Mouse (Mus musculus): Measurements from ENCODE around the gene Psme3. TPM values are rescaled to one million over a fixed set of nuclear protein-coding genes. Genes with fewer than 3 reads are reported as not detected.
"Not testable (repeated sequence)": the region's sequence is repeated elsewhere in the genome, so short reads cannot be mapped to it uniquely, and the experiment has no call there.

Gene Psme3
- total RNA-seq, 2 experiments from 2014 or later: 80.6 to 88.8 TPM

DNA sequence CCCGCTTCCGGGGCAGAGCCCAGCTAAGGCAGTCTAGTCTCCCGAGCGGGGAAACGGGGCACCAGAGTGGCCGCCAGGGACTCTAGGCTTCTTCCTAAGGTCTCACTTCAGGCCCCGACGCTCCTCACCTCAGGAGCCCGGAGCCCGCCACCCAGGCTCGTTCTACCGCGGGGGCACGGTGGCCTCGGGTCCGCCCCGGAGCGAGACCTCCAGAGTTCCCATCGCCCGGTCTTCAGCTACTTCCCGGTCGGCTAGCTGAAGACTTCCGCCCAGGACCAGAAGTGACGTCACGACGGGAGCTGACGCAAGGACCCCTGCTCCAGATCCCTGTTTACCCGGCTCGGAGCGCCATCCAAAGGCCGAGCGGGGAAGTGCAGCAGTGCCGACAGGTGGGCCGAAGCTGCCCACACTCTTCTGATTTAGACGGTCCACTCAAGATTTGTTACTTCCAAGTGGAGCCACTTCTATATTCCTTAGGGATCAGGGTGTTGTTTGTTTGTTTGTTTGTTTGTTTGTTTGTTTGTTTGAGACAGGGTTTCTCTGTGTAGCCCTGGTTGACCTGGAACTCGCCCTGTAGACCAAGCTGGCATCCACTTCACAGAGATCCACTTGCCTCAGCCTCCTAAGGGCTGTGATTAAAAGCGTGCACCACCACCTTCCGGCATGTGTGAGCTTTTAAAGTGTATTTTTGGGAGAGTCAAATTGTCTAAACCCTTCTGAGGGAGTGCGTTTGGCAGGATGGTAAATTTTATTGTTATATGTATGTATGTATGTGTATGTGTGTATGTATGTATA is 13.8 kb upstream of the Psme3 start, which contains the start of gene Becn1:
Gene Becn1, minus strand, starts transcription at position 283 of the 795 bp plus-strand sequence.
- intact Hi-C loops (cut with DNase I): loop anchor here (1.0 kb wide), 1 partner anchor 90 kb away; no protein-coding TSS in a partner anchor

DNA sequence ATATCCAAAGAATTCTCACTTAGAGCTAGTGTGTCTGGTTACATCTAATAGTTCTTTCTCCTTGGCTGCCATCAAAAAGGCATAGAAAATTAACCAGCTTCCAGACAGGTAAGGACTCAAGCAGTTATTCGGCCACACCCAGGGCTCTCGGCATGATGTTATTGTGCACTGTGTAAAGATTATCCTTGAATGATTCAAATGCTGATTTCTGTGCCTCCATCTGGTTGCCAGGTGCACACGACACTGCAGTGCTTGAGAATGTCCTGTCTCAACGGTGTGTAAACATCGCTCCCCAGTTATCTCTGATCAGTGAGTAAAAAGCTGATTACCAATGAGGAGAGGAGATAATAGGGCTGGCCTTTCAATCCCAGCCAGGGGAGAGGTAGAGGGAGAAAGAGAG is 8.3 kb upstream of the Psme3 start:
- intact Hi-C loops (cut with DNase I): no loop called here
- no peak for DNase-seq (ENCODE audit: low spot score)

More for the DNA sequence above, 13.8 kb upstream of the Psme3 start, which contains the start of gene Becn1:
- DNase-seq (ENCODE audit: low spot score): peak; percentile 88

DNA sequence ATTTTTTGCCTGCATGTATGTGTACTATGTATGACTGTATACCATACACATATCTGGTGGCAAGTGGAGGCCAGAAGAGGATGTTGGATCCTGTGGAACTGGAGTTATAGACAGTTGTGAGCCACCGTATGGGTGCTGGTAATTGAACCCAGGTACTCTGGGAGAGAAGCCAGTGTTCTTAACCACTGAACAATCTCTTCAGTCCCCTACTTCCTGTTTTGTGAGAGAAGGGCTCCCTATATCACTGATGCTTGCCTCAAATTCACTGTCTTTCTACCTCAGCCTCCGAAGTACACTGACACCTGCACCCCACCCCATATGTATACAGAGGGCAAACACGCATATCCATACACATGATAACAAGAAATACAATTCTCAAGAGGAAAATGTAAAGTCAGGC is 4.9 kb upstream of the Psme3 start:
- no peak for DNase-seq (ENCODE audit: low spot score)
- intact Hi-C loops (cut with DNase I): no loop called here

DNA sequence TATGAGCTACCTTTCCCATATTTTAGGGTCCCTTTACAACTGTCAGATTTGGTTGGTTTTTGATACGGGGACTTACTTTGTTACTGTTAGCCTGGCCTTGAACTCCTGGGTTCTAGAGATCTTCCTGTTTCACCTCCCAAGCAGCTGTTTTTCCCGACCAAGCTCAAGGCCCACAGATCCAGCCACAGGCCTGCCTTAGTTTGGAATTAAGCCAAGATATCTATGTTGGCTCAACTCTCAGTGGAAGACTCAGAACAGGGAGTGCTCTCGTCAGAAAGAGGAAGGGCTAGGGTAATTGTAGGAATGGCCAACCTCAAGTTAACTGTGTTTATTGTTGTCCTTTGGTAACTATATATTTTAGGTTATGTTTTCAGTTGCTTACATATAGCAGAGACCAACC is 3.9 kb upstream of the Psme3 start:
- DNase-seq (ENCODE audit: low spot score): no peak
- intact Hi-C loops (cut with DNase I): no loop called here

DNA sequence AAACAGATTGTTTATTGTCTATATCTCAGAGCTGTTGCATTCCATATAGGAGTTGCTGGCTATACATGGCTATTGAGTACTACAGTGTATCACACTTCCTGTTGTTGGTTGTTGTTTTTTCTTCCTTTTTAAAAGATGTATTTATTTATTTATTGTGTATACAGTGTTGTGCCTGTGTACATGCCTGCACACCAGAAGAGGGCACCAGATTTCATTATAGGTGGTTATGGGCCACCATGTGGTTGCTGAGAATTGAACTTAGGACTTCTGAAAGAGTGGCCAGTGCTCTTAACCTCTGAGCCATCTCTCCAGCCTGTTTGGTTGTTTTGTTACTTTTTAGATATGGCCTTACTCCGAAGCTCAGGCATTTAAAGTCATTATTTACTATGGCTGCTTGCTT is 1.4 kb upstream of the Psme3 start:
- DNase-seq (ENCODE audit: low spot score): no peak
- intact Hi-C loops (cut with DNase I): no loop called here

DNA sequence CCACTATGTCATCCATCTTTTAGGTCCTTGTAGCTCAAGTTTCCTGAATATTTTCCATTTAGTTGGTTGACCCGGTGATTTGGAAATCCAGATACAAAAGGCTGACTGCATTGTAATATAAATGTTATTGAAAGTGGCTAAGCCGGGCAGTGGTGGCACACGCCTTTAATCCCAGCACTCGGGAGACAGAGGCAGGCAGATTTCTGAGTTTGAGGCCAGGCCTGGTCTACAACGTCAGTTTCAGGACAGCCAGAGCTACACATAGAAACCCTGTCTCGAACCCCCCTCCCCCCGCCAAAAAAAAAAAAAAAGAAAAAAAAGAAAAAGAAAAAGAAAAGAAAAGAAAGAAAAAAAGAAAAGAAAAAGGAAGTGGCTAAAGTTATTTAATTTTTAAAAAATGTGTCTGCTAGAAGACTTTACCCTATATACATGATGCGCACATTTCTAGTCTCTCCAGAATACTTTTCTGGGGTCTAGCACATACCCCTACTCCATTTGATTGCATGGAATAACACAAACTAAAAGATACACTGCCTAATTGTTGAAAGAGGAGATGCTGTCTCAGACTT is 847 bp upstream of the Psme3 start:
- intact Hi-C loops (cut with DNase I): no loop called here

DNA sequence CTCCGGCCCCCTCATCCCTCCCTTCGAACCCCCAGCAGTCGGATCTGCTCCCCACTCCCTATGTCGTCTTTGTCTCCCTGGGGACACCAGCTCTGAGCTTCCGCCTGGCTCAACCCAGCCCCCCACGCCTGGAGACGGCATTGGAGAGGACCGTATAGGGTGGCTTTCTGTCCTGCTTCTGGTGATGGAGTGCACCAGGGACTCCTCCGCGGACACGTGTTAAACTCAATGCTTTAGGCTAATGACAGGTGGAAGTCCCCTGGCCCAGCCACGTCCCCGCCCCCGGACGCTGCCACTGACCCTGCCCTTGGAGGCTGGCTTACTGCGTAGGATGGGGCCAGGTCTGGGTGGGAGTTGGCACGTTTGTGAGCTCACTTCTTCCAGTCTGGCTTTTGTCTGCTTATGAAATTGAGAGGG is 496 bp downstream of the Psme3 start:
- intact Hi-C loops (cut with DNase I): no loop called here
- DNase-seq (ENCODE audit: low spot score): no peak

More for the DNA sequence above, 847 bp upstream of the Psme3 start:
- no peak for DNase-seq (ENCODE audit: low spot score)

DNA sequence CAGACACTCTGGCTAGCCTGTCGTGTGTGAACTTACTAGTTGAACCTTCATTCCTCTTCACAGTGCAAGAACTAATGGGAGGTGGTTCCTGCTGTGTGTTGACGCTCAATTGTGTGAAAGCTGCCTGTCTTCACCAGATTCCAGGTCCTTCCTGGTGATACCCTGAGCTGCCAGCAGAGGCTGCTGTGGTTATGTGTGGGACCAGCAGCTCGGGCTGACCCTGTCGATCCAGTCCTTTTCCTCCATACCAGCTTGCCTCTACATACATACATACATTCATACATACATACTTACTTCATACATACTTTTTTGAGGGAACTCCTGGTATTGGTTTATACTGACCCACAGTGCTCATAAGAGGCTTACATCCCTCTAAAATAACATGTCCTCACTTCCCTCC is 7.6 kb downstream of the Psme3 start:
- intact Hi-C loops (cut with DNase I): loop anchor here (1.0 kb wide), 1 partner anchor 72 kb away; no protein-coding TSS in a partner anchor

DNA sequence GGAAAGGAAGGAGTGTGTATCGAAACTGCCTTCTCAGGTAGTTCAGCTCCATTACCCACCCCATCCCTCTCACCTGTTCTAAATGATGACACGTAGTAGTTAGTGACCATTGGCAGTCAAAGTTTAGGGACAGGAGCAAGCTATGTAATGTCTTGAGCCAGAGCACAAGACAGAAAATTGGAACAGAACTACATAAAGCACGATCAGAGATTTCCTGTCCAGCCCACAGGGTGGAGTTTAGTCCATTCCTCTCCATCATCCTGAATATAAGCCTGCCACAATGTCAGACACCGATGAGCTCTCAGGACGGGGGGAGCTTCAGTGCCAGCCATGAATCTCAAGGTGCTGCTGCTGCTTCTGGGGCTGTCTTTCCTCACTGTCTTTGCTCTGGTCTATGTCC is 8.8 kb downstream of the Psme3 start, which contains the start of gene Aoc2:
Gene Aoc2, plus strand, starts transcription at position 301 of the 400 bp plus-strand sequence.
- intact Hi-C loops (cut with DNase I): no loop called here
- no peak for DNase-seq (ENCODE audit: low spot score)

More for the DNA sequence above, 7.6 kb downstream of the Psme3 start:
- no peak for DNase-seq (ENCODE audit: low spot score)

DNA sequence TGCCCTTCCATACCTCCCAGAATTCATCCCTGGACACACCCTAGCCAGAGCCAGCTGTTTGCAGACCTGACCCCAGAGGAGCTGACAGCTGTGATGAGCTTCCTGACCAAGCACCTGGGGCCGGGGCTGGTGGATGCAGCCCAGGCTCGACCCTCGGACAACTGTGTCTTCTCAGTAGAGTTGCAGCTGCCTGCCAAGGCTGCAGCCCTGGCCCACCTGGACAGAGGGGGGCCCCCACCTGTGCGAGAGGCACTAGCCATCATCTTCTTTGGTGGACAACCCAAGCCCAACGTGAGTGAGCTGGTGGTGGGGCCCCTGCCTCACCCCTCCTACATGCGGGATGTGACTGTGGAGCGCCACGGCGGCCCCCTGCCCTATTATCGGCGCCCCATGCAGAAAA is 9.2 kb downstream of the Psme3 start:
- DNase-seq (ENCODE audit: low spot score); intact Hi-C loops (cut with DNase I): not testable (repeated sequence)

DNA sequence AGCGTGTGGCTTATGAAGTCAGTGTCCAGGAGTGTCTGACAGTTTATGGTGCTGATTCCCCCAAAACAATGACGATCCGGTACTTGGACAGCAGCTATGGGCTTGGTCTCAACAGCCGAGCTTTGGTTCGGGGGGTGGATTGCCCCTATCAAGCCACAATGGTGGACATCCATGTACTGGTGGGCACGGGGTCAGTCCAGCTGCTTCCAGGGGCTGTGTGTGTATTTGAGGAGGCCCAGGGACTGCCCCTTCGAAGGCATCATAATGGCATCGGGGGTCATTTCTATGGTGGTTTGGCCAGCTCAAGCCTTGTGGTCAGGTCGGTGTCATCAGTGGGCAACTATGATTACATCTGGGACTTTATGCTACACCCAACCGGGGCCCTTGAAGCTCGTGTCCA is 10.1 kb downstream of the Psme3 start:
- intact Hi-C loops (cut with DNase I): no loop called here
- DNase-seq (ENCODE audit: low spot score): no peak

DNA sequence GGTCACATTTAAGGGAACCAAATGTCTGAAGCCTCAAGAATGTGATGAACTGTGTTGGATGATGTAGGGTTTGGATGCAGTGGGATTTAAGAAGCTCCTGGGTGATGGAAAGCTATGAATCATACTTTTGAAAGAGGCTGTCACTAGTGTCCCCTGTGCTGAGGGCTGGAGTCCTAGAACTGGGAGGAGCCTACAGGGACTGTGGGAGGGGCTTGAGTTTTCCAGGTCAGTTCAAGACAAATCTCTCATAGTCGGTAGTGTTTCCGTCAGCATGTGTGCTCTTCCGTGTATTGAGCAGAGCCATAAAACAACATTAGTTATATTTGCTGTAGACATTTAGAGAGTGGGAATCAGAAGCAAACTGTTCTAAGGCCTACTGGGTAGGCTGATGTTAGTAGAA is 11.3 kb downstream of the Psme3 start:
- intact Hi-C loops (cut with DNase I): no loop called here
- no peak for DNase-seq (ENCODE audit: low spot score)

DNA sequence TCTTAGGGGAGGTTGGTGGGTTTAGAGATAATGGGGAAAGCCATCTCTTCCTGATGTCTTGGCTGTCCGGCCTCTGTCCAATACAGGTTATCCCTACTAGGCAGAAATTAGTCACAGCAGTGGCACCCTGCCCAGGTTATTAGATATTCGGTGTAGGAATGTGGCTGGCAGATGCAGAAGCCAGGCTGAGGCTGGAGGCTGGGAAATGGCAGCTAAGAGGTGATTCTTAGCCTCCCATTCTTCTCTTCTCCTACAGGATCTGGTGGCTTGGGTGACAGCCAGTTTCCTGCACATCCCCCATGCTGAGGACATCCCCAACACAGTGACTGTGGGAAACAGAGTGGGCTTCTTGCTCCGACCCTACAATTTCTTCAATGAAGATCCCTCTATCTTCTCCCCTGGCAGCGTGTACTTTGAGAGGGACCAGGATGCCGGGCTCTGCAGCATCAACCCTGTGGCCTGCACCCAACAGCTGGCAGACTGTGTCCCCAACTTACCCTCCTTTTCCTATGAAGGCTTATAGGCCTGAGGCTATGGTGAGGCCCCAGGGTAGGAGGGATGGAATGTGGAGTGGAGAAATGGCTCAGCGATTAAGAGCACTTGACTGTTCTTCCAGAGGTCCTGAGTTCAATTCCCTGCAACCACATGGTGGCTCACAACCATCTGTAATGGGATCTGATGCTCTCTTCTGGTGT is 13.1 kb downstream of the Psme3 start:
- no peak for DNase-seq (ENCODE audit: low spot score)

DNA sequence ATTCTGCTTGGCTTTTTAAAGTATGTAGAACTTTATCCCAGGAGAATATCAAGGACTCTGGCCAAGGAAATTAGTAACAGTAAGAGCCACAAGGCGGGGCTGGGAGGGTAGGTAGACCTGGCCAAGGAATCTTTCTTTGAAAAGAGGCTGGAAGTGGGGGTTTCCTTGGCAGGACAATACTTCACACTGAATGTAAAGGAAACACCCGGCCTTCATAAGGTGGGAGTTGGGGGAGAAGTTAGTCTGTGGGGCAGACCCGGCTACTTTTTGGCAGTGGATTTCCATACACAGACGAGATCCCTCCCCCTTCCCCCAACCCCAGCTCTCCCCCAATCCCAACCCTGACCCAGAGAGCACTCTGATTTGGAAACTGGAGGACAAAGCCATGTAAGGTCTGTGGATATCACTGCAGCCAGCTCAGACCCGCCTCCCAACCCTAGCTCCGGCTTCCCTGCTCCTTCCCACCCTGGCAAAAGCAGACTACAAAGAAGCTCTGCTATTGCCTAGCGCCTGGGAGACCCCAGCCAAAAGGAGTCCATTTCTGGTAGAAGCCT is 14.4 kb downstream of the Psme3 start, which contains the start of gene Aoc3:
Gene Aoc3, plus strand, starts transcription at position 235 of the 554 bp plus-strand sequence.
- peak; percentile 41 for DNase-seq (ENCODE audit: low spot score)
- intact Hi-C loops (cut with DNase I): no loop called here

More for the DNA sequence above, 13.1 kb downstream of the Psme3 start:
- intact Hi-C loops (cut with DNase I): loop anchor here (2.0 kb wide), 1 partner anchor 32 kb away; no protein-coding TSS in a partner anchor

DNA sequence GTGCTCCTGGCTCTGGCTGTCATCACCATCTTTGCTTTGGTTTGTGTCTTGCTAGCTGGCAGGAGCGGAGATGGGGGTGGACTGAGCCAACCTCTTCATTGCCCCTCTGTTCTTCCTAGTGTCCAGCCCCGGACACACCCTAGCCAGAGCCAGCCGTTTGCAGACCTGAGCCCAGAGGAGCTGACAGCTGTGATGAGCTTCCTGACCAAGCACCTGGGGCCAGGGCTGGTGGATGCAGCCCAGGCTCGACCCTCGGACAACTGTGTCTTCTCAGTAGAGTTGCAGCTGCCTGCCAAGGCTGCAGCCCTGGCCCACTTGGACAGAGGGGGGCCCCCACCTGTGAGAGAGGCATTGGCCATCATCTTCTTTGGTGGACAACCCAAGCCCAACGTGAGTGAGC is 14.9 kb downstream of the Psme3 start:
- intact Hi-C loops (cut with DNase I); DNase-seq (ENCODE audit: low spot score): not testable (repeated sequence)

DNA sequence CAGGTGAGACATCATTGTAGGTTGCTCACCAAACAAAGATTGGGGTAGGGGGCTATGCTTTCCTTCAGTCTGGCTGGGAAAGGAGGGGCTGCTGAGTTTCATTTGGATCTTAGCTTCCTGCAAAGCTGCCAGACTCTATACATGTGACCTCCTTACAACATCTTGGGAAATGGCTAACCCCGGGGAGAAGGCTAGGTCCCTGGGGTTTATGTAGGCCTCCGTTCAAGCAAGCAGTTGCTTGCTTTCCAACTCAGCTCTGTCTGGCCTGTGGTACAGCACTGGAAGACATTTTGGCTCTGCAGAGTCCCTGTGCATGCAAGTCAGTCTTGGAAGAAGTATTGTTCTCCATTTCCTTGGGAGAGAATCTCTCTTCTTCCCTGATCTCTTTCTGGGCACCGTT is 16.5 kb downstream of the Psme3 start:
- no peak for DNase-seq (ENCODE audit: low spot score)
- intact Hi-C loops (cut with DNase I): no loop called here

DNA sequence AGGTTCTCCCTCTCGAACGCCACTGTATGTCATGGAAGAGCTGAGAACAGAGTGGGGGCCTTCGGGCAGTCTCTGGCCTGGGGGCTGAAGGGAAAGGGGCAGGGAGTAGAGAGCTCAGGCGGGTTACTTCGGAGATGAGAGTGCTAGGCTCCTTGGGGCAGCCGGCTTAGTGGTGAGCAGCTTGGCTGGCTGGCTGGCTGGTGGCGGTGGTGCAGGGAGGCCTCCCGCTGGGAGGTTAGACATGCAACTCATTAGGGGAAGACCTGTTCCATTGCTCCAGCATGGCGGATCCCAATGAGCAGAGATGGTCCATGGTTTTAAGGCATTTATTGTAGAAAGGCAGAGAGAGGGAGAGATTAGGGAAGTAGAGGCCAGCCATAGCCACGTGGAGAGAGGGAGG is 18.0 kb downstream of the Psme3 start:
- DNase-seq (ENCODE audit: low spot score): no peak
- intact Hi-C loops (cut with DNase I): no loop called here

DNA sequence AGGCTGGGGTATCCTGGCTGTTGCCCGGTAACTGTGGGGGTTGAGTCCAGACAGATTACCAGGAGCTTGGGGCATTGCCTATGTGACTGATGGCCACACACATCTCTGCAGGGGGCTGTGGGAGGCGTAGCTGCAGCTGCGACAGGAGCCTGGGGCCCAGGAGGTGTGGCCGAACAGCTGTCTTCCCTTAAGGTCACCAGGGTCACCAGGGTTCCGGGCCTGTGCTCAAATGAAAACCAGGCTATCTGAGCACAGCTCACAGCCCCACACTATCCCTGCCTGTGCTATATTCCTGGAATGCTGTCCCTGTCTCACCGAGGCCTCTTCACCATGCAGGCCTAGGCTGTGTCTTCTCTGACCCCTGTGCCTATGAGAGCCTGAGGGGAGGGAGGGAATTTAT is 18.5 kb downstream of the Psme3 start:
- no peak for DNase-seq (ENCODE audit: low spot score)
- intact Hi-C loops (cut with DNase I): no loop called here

DNA sequence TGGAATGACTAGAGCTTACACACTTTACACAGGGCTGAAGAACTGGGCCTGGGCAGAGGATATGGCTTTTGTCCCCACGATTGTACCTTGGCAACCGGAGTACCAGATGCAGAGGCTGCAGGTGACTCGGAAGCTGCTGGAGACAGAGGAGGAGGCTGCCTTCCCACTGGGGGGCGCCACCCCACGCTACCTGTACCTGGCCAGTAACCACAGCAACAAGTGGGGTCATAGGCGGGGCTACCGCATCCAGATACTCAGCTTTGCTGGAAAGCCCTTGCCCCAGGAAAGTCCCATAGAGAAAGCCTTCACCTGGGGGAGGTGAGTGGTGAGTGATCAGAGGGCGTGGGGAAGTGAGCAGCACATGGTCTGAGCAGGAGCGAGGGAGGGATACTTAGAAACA is 19.7 kb downstream of the Psme3 start:
- DNase-seq (ENCODE audit: low spot score): no peak
- intact Hi-C loops (cut with DNase I): no loop called here

DNA sequence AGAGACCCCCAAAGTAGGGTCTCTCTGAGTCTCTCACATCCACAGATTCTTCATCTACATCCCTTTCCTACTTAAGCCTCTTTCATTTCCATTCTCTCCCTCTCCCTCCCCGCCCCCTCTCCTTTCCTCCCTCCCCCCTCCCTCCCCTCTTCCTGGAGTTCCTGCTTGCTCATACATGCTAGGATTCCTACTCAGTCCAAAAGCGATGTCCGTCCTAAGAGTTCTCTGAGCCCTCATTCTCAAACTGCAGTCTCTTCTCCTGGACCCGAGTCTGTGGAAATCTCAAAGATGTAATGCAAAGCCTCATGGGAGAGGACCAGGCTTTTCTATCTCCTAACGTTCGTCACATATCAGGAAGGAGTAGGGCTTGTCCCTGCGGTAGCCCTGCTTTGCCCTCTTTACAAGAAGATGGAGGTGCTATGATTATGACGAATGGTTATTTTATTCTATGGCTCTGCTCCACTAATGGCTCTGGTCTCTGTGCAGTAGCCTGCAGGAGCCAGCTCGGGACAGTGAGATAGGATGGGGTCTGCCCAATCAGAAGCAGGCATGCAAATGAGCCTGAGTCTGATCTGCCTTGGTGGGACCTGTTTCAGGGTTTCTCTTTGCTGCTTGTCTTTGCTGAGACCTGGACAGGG is 22.2 kb downstream of the Psme3 start:
- no peak for DNase-seq (ENCODE audit: low spot score)
- intact Hi-C loops (cut with DNase I): no loop called here
